Mouse (Mus musculus) MEL (cell line): ENCODE results near the gene Yes1.

Experiments used
- CTCF ChIP-seq, 3 experiments: IDR thresholded peaks in 2 of 3; conservative IDR thresholded peaks in 1 of 3; 2 replicates each; pipeline ENCODE4 v1.5.1; 2011 to 2012; ENCODE audit warnings: low read length in 3 of 3, low read depth in 2 of 3, mild to moderate bottlenecking in 2 of 3, improper control_type of control experiment in 1 of 3, inconsistent platforms in 1 of 3, mixed read lengths in 1 of 3, moderate library complexity in 1 of 3; ENCODE audit not compliant: control insufficient read depth in 1 of 3, insufficient read depth in 1 of 3, poor library complexity in 1 of 3, severe bottlenecking in 1 of 3
- MXI1 ChIP-seq: IDR thresholded peaks from 2 replicates; pipeline ENCODE4 v1.6.1; 2011; ENCODE audit warnings: mild to moderate bottlenecking, low read depth, low read length, improper control_type of control experiment
- NRF1 ChIP-seq: IDR thresholded peaks from 2 replicates; pipeline ENCODE4 v1.6.1; 2014; ENCODE audit warnings: low read depth, mild to moderate bottlenecking, inconsistent platforms, low read length, improper control_type of control experiment, moderate library complexity; ENCODE audit not compliant: poor library complexity, insufficient read depth, severe bottlenecking
- POLR2A ChIP-seq, 2 experiments: IDR thresholded peaks; 2 replicates each; pipeline ENCODE4 v1.6.1; 2011 to 2012; ENCODE audit warnings: low read length in 2 of 2, mild to moderate bottlenecking in 2 of 2, control low read depth in 1 of 2, improper control_type of control experiment in 1 of 2, low read depth in 1 of 2, moderate library complexity in 1 of 2; ENCODE audit not compliant: control insufficient read depth in 1 of 2, insufficient read depth in 1 of 2, poor library complexity in 1 of 2
- SMC3 ChIP-seq: IDR thresholded peaks from 2 replicates; pipeline ENCODE4 v1.6.1; 2011; ENCODE audit warnings: low read depth, low read length, improper control_type of control experiment
- USF1 ChIP-seq: IDR thresholded peaks from 2 replicates; pipeline ENCODE4 v1.6.1; 2014; ENCODE audit warnings: low read depth, mild to moderate bottlenecking, inconsistent platforms, low read length, improper control_type of control experiment, moderate library complexity
- ZC3H11A ChIP-seq: IDR thresholded peaks from 2 replicates; pipeline ENCODE4 v1.6.1; 2012; ENCODE audit warnings: low read depth, mild to moderate bottlenecking, inconsistent platforms, low read length, improper control_type of control experiment

GRCm38 (mm10) chr5:32571802-32572201, 39.2 kb upstream of the Yes1 start:
- TF ChIP-seq USF1, result no peak
- no peak for TF ChIP-seq CTCF (IDR thresholded peaks at IDR 0.05 in 2 of 3, conservative IDR thresholded peaks at IDR 0.05 in 1 of 3; ENCODE audit: control insufficient read depth in 1 of 3, insufficient read depth in 1 of 3, low read depth in 2 of 3, low read length in 3 of 3, poor library complexity in 1 of 3, severe bottlenecking in 1 of 3)
- no peak for TF ChIP-seq POLR2A (IDR thresholded peaks at IDR 0.05; ENCODE audit: control insufficient read depth in 1 of 2, insufficient read depth in 1 of 2, low read depth in 1 of 2, low read length in 2 of 2, poor library complexity in 1 of 2)
- no peak for TF ChIP-seq MXI1
- no peak for TF ChIP-seq NRF1
- TF ChIP-seq SMC3, result no peak
- no peak for TF ChIP-seq ZC3H11A
